Mouse (Mus musculus) frontal cortex, adult 2 months (tissue): ENCODE results near the gene Ppm1j. TPM values are rescaled to one million over a fixed set of nuclear protein-coding genes. Genes with fewer than 3 reads are reported as not detected.

Experiments
- DNase-seq, 2 experiments: peaks; one replicate each; pipeline ENCODE4 v3.0.0; 2022; ENCODE audit warnings: low spot score in 1 of 2; ENCODE audit errors: extremely low spot score in 1 of 2
- polyA plus RNA-seq: library from polyadenylated mRNA; depleted of rRNA; stranded (reverse); fragments of >200 nt; gene quantifications from 2 replicates; pipeline ENCODE4 v1.2.3, GENCODE M21; 2012

Gene Ppm1j
- polyA plus RNA-seq, 1 experiment = 15.8 TPM

GRCm38 (mm10) chr3:104782061-104782681 lies 1.3 kb downstream of the Ppm1j start:
- no peak for DNase-seq

- no peak for DNase-seq
Measured at GRCm38 (mm10) chr3:104783971-104784500, 3.2 kb downstream of the Ppm1j start.

- no peak for DNase-seq
Measured at GRCm38 (mm10) chr3:104785284-104785683, 4.4 kb downstream of the Ppm1j start.

GRCm38 (mm10) chr3:104788075-104788474 lies 7.2 kb downstream of the Ppm1j start, which contains the start of gene Rhoc:
TSS of gene Rhoc (plus strand) at chr3:104788375.
- no peak for DNase-seq

GRCm38 (mm10) chr3:104788561-104789311 lies 7.9 kb downstream of the Ppm1j start:
- peak in 1 of 2 experiments; percentile 59 for DNase-seq

GRCm38 (mm10) chr3:104789312-104789605 lies 8.4 kb downstream of the Ppm1j start:
- DNase-seq = no peak

GRCm38 (mm10) chr3:104789822-104790221 lies 9.0 kb downstream of the Ppm1j start:
- no peak for DNase-seq

GRCm38 (mm10) chr3:104790401-104790937 lies 9.6 kb downstream of the Ppm1j start:
- peak in 1 of 2 experiments; percentile 77 for DNase-seq

GRCm38 (mm10) chr3:104791017-104791416 lies 10.2 kb downstream of the Ppm1j start:
- DNase-seq = no peak

GRCm38 (mm10) chr3:104791671-104792070 lies 10.8 kb downstream of the Ppm1j start:
- DNase-seq = peak in 1 of 2 experiments; percentile 57

- no peak for DNase-seq
Measured at GRCm38 (mm10) chr3:104792360-104793270, 11.8 kb downstream of the Ppm1j start.

GRCm38 (mm10) chr3:104793871-104794828 lies 13.3 kb downstream of the Ppm1j start:
- DNase-seq = peak in 1 of 2 experiments; percentile 75

GRCm38 (mm10) chr3:104794953-104795470 lies 14.2 kb downstream of the Ppm1j start:
- no peak for DNase-seq

GRCm38 (mm10) chr3:104795661-104796340 lies 14.9 kb downstream of the Ppm1j start:
- no peak for DNase-seq

GRCm38 (mm10) chr3:104796430-104797082 lies 15.7 kb downstream of the Ppm1j start:
- DNase-seq = no peak

GRCm38 (mm10) chr3:104800681-104801080 lies 19.8 kb downstream of the Ppm1j start:
- no peak for DNase-seq

- DNase-seq = no peak
Measured at GRCm38 (mm10) chr3:104801481-104801880, 20.6 kb downstream of the Ppm1j start.

- DNase-seq = no peak
Measured at GRCm38 (mm10) chr3:104804312-104804711, 23.5 kb downstream of the Ppm1j start.
